Mouse (Mus musculus) layer of hippocampus, postnatal 36 days (tissue): ENCODE measurements around the gene Polr1d. TPM values are rescaled to one million over a fixed set of nuclear protein-coding genes. Genes with fewer than 3 reads are reported as not detected.

Experiments used
- DNase-seq, 2 experiments: peaks; one replicate each; pipeline ENCODE4 v3.0.0; 2022
- total RNA-seq, 2 experiments: library from RNA; stranded (reverse); gene quantifications; 2 replicates each; pipeline ENCODE4 v1.2.3; 2021

The Polr1d gene
- total RNA-seq, 2 experiments from 2014 or later: 64.7 to 68.5 TPM

DNA sequence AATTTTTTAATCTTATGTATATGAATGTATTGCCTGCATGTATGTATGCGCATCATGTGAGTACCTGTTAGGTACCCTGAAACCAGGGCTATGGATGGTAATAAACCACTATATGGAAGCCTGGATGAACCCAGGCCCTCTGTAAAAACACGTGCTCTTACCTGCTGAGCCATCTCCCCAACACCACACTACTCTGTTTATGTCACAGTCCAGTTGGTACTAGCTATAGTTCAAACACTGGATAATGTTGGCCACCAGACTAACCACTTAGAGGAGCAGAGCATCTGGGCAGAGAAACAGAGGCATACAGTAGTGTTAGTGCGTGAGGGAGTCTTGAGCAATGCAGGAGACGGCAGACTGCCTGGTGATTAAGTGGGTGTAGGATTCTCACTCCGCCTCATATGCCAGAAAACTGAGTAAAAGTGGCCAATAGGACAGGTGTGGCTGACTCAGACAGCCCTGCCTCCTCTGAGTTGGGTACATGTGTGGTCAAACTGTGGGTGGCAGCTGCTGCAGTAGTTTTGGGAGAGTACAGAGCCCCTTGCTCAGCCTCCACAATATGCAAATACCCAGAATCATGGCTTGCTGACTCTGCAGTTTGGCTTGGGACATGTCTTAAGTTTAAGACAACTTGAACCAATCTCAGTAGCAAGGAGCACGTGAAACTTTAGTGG lies 21.1 kb upstream of the Polr1d start:
- no peak for DNase-seq

DNA sequence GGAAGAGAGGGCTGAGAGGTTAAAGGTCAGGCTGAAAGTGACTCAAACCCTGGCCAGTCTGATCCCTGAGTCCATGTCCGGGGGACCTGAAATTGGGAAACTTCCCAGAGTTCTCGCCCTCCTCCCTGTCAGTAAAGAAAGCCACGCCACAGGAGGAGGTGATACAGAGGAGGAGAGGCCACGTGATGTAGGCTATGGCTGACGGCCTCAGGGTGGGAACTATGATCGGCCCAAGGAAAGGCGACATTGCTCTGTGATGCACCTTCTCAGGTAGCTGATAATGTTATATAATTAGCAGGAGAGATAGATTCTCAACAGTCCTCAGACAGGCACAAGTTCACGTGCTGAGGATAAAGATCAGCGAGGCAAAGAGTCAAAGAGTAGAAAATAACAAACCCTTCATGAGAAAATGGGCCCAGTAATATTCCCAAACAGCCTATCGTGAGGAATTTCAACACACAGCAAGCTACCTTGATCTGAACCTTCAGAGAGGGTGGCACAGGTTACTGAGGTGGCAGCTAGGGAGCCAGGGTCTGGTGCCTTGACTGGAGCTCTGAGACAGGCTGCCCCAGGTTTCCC lies 20.0 kb upstream of the Polr1d start:
- DNase-seq: no peak

DNA sequence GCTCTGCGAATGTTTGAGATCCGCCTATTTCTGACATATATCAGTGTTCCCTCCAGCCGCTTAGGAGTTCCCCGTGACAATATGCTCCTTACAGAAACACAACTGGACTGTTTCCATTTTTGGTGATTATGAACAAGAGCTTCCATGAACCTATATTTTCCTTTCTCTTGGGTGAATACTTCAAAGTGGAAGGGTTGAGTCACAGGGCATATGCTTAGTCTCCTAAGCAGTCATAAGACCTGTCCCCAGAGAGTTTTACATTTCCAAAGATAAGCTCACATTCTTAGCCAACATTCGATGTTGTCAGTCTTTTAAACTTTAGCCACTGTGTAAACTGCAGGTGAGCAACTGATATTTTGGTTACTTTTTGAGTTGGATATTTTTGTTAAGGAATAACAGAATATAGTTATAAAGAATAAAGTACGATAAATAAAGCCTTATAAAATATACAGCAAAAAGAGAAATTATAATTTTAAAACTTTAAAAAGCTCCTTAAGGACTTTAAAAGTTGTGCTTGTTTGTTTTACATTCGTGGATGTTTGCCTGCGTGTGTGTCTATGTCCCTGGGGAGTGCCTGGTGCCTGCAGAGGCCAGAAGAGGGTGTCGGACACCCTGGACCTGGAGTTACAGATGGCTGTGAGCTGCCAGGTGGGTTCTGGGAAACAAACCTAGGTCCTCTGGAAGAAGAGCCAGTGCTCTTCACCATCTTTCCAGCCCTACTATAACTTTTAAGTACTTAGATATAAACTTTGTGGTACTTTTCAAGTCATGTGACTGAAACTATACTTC lies 19.0 kb upstream of the Polr1d start:
- DNase-seq: no peak

DNA sequence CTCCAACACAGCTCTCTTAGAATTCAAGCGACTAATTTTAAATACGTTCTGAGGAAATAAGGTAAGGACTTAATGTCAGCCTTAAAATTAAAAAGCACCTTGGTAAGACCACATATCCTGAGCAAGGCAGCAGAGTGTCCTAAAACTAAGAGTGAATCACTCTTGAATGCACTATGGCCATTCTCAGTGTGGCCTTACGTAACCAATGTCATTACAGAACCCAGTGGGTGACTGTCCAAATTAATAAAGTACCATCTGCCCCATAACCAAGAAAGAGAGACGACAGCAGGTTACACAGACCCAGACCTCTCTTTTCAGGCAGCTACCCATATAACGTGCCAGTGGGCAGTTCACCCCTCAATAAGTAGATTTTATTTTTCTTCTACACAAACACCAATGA lies 18.2 kb upstream of the Polr1d start:
- no peak for DNase-seq

DNA sequence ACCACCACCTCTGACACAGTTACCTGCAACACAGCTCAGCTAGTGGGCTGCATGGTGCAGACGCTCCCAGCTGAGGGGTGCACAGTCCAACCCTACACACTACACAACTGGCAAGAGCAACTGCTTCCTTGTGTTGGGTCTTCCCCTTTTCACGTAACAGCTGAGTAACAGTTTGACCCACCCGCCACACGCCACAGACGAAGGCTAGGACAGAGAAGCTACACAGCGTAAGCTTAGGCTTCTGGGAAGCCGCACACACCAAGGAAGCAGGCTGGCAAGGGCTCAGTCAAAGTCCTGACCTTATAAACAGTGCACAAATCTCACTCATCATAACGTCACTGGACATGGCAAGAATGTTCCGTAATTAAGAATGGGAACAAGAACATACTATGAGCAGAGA lies 17.5 kb upstream of the Polr1d start:
- DNase-seq: no peak

DNA sequence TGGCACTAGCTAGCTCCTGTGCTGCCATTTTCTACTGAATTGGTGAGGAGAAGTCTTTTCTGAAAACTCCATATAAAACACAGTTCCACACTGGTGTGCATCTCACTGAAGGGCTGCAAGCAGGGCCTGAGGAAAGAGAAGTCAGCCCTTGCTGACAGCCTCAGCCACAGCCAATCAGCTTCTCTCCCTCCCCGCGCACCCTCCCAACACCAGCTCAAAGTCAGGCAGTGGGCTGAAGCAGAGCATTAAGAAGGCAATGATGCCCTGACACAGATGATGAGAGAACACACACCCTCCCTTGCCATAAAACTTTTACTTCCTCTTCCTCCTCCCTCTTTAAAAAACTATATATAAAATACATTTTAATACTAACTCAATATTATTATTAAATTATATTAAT lies 16.8 kb upstream of the Polr1d start:
- DNase-seq: no peak

DNA sequence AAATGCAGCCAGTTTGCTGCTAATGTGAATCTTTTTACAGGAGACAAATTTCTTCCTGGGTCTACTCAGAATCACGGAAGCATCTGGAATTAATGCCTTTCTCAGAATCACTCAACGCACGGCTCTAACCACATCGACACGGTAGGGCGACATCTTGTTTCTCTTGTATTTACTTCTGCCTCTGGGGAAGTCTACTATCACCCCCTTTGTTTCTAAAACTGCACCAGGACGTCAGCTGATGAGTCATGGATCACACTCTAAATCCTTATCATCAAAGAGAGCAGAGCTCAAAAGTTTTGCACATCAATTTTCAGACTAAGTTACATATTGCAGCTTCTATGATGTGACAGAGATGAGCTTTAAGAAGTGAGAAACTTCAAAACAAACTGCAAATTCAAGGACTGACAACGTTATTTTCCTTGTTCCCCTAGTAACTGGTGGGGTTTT lies 13.6 kb upstream of the Polr1d start:
- no peak for DNase-seq

DNA sequence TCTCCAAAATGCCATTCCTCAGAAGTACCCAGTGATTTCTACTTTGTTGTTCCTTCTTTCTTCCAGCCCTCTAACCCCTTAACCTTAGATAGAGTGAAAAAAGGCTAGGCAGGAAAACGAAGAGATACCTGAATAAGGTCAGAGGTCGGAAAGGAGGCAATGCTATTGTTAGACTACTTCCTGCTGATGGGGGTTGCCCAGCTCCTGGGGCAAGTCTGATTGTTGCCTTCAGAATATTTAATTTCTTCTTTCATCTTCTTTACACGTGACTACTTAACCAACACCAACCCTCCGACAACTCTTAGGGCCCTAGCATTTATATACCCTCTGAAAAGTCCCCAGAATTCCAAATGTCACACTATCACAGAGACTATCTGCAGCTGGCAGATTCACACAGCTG lies 10.7 kb upstream of the Polr1d start:
- no peak for DNase-seq

DNA sequence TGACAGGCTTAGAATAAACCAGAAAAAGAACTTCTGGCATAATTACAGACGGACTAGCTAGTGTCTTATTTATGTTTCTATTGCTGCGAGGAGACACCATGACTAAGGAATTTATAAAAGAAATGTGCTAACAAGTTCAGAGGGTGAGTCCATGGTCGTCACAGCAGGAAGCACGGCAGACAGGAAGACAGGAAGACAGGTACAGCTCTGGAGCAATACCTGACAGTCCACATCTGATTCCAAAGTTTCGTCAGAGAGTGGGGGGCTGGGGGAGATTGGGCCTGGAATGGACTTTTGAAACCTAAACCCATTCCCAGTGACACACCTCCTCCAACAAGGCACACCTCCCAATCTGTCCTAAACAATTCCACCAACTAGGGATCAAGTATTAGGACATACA lies 9.9 kb upstream of the Polr1d start:
- no peak for DNase-seq

DNA sequence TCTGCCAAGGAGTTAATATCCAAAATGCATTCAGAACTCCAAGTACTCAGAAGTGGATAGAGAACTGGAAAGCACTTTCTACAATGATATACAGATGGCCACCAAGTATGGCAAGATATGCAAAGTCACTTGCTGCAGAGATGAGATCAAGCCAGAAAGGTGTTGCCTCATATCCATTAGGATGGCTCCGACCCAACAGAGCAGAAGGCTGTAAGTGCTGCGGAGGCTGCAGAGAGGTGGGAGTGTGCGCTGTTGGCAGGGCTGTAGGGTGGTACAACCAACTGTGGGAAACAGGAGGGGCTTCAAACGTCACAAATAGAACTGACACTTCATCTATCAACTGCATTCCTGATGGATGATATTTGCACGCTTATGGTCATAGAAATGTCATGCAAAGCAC lies 8.0 kb upstream of the Polr1d start:
- peak; percentile 75 to 79 for DNase-seq

DNA sequence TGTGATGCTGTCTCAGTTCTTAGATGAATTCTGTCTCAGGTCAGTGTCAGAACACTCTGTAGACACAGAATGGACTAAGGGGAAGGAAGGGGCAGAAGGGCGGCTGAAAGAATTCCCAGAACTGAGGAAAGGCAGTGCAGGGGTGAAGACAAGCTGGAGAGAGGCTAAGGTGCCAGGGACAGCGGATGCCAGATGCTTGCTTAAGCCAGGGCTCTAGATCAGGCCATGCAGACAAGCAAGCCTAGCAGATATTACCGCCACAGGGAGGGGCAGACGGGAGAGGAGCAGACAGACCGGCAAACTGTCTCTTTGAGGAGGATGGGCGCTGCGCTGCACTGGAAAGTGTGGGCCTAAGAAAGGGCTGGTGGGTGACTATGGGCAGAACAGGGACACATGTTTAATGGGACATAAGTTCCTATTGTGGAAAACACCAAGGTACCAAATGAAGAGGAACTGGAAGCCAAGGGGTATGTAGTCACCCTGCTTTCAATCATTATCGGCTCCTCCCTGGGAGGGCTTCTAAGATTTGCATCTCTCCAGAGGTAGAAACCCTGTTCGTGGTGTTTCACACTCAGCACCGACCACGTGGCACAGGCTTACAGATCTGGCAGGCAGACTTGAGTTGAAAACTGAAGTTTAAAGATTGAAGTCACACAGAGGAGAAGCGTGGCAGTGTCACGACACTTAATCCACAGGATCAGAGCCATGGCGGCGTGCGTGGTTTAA lies 5.9 kb upstream of the Polr1d start:
- no peak for DNase-seq

DNA sequence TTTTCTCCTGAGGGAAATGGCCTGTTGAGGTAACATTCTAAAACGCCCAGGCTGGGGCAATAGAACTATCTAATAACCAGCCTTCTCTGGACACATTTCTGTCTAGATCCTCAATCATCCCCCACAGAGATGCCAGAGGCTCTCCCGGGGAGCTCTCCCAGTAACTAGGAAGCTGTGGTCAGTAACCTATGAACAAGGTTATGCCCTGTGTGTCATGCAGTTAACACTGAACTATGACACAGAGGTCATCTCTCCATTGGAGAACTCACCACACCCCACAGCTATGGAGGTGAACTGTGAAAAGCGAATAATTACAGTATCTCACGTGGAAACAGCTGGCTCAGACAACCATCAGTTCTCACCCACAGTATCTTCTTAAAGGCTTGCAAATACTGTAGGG lies 5.0 kb upstream of the Polr1d start:
- DNase-seq: no peak

DNA sequence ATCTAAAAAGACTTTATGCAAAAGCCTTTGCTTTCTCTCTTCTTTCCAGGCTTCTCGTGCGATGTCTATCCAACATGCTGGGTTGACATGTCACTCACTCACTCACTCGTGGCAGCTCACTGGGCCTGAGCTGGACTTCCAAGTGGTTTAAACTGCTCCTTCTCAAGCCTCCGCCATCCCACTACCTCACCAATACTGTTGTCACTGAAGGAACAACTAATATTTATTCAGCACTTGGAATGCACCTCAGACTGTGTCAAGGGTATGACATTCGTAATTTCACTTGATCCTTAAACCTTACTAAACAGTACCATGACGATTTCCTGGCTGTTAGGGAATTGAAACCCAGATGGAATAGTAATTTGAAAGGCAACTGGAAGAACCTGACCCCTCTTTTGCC lies 3.0 kb upstream of the Polr1d start:
- no peak for DNase-seq

DNA sequence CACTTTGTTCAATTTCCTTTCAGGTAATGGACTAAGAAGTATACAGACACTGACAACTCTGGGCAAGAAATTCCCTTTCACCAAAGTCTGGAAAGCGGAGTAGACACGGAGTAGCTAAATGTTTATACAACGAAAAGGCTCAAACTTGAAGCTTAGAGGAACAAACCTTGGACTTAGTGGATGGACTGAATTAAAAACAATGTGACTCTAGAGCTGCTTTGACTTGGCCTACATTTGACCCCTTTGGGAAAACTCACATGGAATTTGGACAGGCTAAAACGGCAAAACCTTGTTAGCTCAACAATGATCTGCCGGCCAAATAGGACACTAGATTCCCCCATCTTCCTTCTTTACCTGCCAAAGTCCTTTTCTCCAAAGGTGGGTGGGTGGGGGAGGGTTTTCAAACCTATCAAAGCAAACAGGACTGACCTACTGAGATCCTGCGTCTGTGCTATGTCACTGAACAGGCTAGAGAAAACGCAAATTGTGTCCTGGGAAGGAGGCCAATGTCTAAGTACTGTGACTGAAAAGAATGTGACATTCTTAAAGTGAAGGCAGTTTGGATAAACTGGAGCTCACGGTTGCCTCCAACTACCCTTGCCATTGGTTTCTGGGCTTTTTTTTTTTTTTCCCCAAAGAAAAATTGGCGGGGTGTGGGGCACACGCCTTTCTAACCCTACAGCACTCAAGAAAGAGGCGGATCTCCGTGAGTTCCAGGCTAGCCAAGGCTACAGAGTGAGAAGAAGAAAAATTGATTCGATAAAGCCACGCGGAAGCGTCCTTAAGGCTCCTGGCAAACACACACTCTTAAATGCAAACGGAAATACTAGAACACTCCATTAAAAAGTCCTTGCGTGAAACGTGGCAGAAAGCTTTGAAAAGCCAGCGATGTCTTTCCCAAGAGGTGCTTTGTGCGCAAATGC lies 1.5 kb upstream of the Polr1d start:
- DNase-seq: no peak

DNA sequence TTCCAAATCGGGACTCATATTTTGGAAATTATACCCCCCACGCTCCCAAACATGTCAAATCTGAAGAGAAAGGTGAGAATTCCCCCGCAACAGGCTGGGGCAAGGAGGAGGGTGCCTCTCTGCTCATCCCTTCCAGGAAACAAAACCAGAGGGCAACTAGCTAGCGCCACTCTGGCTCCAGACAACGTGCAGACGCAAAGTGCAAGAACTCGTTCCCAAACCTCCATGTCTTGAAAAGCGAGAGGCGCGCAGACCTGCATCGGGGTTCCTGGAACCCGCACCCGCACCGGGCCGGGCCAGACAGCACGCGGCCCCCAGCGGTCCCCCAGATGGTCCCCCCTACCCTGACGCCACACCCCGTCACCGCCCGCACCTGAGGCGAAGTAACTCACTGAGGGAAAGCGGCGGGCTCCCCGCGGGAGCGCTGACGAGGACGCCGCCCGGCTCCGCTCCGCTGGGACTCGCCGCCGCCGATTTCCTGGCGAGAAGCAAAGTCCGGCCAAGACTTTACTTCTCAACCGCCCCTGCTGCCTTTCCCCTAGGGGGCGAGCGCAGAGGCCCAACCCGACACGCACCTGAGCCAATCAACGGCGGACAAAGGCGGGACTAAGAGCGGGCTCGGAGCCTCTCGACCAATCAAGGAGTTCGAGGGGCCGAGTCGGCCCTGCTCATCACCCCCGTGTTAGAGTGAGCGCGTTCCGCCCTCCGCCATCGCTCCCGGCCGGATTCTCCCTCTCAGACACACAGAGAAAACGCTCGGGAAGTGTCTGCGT lies 638 bp upstream of the Polr1d start, which contains the start of gene Lnx2:
Lnx2 (minus strand) TSS at position 561 of the 773 bp plus-strand sequence.
- peak; percentile 97 for DNase-seq

DNA sequence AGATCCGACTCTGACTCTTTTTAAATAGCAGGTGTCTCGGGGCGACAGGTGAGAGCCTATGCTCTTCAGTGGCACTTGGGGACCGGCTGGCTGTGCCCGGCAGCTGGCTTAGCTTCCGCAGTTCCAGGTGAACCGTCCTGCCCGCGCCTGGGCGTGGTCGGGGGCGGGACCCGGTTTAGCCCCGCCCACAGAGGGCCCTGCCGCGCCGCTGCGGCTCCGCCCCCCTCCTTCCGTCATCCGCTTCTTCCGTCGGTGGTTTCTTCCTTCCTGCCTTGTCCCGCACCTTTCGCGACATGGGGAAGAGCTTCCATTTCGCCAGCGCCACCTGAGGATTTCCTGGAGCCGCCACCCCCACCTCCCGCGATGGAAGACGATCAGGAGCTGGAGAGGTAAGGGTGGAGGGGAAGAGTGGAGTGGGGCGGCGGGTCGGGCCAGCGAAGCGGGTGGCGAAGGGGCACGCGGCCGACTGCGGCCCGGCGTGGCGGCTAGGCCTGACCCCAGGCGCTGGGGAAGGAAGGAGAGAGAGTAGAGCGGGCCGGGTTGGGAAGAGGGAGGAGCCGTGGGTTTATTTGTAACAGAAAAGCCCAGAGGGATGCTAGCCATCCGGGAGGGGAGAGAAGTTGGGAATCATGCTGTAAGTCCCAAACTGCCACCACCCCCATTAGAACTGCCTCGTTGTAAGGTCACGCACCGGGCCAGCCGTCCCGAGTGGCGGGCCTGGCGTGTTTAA lies 620 bp downstream of the Polr1d start:
- peak; percentile 87 to 89 for DNase-seq

DNA sequence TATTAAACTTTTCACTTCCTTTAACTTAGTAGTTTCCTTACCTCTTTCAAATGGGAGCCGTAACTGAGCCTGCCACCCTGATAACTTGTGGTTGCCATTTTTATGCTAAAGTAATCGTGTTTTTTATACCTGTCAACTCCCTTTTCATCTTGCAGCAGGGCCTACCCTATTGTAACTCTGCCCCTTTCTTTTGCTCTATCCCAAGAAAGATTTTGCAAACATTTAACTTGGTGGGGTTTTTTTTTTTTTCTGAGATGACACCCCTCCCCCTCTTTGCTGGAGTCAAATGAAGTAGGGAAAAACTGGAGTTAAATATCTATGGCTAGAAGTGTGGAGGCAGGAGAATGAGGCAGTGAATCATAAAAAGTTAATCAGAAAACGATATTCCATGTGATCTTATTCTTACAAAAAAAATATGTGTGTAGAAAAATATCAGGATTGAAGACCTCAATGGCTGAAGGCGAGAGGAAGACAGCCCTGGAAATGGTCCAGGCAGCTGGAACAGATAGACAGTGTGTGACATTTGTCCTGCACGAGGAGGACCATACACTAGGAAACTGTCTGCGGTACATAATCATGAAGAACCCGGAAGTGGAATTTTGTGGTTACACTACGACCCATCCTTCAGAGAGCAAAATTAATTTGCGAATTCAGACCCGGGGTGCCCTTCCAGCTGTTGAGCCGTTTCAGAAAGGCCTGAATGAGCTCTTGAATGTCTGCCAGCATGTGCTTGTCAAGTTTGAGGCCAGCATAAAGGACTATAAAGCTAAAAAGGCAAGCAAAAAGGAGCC lies 1.5 kb downstream of the Polr1d start:
- no peak for DNase-seq

DNA sequence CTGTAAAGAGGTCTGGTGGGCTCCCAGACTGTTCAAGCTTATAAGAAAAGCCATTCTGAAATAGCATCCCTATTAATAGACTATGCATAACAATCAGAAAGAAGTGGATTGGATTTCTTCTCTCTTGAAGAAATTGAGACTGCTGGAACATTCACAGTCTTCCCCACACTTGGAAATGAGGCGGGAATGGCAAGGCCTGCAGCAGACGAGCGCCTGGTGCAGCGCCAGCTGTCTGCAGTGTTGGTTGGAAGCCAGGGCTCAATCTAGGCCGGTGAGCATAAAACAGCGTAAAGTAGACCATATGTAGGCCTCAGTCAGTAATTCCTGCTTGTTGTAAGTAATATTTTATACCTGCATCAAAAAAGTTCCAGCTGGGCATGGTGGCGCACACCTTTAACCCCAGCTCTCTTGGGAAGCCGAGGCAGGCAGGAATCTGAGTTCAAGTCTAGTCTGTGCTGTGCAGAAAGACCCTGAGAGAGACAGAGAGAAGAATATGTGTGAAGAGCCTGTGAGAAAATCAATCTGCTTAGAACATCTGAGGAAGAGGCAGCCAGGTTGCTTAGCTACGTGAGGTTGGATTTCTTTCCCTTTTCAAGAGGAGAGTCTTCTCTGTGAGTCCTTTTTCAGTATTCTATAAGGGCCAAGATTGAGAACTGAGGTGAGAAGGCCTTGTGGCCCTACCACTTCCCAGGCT lies 8.5 kb downstream of the Polr1d start:
- peak; percentile 36 to 37 for DNase-seq

DNA sequence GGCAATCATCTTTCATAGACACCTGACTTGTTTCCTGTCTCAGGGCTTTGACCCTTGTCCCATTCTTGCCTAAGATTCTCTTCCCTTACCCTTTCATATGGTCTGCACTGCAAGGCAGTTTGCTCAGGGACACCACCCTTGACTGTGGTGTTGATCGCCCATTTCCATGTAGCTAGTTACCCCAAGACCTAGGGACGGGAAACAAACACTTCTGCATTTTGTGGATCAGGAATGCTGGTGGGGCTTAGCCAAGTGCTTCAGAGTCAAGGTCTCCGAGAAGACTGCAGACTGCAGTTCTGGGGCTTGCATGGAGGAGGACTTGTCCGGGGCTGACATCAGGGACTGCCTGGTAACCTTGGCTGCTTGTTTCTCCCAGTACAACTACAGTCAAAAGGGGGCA lies 10.0 kb downstream of the Polr1d start:
- DNase-seq: no peak
